Mouse (Mus musculus) CD4-positive, CD25-positive, alpha-beta regulatory T cell, adult 2 months (primary cell): ENCODE data around the gene Tpk1.
A peak's percentile ranks its signal among the peaks of the same experiment; 100 is the strongest.

Experiments
- DNase-seq: peaks from one replicate; pipeline ENCODE4 v3.0.0-alpha.2; 2012; ENCODE audit warnings: low read depth, low spot score

Tpk1 gene

DNA sequence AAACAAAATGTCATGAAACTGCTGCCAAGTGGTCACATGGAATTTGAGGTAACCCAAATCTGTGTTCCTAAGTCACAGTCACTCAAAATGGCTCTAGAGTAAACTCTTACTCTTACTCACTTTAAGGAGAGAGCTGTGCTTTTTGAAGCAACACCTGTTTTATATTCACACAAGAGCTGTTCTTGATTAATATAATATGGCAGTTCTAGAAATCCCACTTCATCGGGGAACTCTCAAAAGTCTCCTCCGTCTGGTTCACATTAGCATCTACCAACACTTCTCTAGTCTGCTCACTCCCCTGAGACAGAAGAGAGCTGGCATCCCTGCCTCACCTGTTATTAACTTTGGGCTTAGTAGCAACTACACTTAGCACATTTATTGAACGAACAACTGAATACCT is 305.9 kb downstream of the Tpk1 start:
- no peak for DNase-seq

DNA sequence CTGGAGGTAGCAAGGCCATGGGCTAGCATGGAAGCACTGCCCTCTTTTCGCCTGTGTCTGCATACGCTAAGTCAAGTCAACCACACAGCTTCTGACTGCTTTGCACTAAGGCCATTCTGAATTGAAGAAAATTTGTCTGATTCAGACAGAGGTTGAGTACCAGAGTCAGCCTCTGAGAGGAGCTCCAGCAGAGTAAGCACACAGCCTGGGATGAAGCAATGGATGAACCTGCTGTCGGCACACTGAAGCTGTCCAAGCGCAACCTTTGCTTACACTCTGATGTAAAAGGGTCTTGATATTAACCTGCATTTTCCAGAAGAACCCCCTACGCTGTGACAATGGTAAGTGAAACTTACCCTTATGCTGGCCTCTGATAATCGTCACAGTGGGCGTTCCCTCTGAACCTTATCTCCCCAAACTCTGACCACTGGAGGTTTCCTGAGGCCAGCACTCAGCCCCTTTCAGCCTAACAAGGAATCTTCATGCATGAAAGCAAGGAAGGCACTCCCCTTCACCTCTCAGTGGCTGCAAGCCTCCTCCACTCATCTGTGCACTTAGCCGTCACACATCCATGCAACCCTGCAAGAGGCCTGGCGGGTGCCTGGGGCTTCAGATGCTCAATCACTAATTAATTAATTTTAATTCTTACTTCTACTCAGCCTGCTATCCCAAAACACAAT is 311.4 kb downstream of the Tpk1 start:
- DNase-seq, result no peak

DNA sequence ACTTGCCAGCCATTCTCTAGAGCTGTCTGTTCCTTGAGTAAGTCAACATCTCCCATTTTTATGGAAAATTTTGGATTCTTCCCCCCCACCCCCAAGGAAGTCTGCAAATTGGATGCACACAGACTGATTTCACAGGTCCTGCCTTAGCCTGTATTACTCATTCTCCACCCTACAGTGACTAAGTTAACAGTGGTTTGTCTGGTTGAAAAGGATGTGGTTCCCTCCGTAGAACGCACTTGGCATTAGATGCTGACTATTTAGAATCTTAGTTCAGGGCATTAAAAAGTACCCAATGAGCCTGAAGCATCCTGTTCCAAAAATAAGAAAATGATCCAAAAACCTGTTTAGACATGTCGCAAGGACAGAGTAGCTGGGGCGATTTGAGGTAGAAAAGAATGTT is 312.6 kb downstream of the Tpk1 start:
- DNase-seq, result no peak

DNA sequence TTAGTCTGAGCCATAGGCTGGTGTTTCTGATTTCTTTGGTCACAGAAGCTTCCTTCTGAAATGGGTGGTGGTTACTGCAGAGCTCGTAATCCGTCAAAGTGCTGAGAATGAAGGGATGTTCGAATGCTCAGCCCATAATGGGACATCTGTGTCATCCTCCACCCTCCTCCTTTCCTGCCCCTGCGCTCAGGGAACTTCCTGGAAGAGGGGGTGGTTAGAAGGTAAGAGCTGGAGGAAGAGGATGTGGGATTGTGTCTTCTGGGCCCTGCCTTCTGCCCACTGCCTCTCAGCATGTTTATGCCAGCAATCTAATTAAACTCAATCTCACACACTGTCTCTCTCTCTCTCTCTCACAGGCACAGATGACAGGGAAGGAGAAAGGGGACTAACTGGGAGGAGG is 317.0 kb downstream of the Tpk1 start:
- peak; percentile 15 for DNase-seq

DNA sequence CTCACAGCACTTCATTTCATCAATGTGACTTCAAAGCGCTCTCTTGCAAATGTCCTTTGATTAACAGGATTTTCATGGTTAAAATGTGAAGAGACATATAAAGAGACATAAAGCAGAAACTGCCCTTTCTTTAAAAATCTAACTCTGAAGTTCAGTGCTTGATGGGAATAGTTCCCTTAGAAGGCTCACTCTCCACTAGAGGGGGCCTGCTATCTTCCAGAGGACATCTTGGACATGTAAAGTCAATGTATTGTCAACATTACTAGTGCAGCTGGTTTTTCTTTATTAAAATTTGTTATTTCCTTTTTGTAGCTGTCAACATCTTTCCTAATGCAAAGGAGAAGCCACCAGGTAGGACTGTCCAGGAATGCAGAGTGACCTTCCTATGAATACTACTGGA is 318.4 kb downstream of the Tpk1 start:
- DNase-seq, result peak; percentile 18

DNA sequence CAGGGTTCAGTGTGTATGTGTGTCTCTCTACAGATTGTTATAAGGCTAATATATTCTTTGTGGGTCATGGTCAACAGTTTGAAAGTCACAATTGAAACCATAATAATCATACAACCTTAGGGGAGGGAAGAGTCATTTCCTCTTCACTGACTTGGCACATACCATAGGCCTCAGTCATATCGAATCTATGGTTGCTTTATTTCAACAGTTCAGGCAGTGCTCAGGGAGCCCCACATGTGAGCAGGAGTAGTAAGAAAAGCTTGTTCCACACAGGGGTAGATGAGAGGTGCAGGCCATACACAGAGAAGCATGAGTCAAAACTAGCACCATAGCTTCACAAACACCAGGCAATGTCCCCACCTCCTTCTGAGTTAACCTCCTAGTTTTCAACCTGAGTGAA is 323.1 kb downstream of the Tpk1 start:
- no peak for DNase-seq

DNA sequence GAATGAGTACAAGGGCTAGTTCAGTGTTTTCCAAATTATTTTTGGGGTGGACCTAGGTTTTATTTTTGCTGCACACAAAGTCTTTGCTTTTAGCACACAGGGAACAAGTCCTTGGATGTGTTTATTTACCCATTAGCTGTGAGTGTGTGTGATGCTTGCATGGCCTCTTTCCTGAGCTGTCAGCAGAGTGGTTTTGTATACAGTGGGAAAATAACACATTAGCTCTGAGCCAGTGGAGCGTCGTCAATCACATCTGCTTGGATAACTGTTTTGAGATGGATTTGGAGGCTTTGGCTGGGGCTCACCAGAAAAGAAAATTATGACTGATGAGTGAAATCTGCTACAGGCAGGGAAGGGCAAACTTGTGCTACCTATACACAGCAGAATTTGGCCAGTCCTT is 323.7 kb downstream of the Tpk1 start:
- no peak for DNase-seq

DNA sequence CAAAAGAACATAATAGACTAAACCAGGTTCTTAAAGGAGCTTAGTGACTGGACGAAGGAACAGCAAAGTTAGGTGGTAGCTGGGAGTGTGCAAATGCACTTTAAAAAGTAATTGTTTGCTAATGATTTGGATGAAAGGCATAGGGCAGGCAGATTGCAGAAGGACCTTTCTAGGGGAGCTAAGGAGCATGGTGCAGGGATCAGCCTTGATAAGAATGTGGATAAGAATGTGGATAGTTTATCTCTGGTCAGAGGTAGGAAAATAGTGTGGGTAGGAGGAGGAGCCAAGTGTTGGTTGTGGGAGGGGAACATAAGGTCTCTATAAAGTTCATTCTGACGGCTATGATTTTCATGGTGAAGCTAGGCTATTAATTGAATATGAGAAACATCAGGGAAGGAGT is 327.3 kb downstream of the Tpk1 start:
- DNase-seq, result no peak

DNA sequence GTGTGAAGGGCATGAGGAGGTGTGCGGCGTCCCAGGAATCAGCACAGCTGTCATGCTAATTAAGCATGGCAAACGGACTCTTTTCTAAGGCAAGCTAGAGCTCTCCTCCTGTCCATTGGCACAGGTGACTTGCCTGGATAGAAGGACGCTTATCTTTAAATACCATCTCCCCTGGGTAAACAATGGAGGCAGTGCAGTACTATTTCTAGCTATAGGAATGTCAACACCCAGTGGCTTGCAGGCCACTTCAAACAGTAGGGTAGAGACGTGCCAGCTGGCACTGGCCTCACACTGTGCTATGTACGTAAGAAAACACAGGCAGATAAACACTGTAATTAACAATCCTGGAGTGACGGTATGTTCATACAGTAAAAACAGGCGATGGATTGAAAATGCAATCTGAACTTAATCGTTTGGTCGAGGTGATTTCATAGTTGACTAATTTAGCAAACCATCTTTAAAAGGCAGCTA is 328.6 kb downstream of the Tpk1 start:
- DNase-seq, result no peak

DNA sequence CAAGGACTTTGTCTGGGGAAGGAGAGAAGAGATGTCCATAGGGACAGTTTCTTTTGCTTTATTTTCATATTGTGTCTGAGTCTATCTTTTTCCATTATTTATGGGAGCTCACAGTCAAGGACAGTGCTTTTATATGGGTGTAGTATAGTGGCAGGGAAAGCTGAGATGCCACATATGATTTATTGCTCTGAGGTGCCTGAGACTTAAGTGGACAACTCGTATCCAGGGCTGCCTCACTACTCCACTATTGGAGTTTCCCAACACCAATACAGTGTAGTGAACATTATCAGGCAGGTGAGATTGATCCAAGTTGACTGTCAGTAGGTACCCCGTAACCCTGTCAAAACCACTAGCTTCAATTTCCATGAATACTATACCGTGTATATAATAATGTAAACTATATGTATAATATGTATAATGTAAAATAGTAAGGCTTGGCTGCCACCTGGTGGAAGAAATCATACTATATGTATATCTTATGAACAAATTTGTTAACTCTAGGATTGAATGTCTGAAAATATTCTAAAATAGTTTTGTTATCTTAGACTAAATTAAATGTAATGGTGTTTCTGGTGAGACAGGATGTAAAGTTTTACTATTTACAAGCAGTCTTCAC is 330.4 kb downstream of the Tpk1 start:
- DNase-seq, result peak; percentile 31

DNA sequence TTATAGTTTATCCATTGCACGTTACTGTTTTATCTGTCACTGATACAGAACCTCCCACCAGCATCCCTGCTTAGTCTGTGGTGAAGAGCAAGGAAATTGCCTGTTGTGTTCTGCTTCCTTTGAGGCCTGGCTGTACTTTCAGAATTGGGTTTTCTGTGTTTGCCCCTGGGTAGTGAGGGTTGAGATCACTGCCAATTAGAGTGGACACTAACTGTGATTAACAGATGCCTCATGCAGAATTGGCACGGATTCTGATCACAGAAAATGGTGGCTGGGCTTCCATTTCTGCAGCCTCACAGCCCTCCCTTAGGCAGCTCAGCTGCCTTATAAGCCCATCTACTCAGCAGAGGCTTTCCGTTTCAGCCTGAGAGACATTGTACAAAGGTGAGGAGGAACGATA is 332.6 kb downstream of the Tpk1 start:
- no peak for DNase-seq

DNA sequence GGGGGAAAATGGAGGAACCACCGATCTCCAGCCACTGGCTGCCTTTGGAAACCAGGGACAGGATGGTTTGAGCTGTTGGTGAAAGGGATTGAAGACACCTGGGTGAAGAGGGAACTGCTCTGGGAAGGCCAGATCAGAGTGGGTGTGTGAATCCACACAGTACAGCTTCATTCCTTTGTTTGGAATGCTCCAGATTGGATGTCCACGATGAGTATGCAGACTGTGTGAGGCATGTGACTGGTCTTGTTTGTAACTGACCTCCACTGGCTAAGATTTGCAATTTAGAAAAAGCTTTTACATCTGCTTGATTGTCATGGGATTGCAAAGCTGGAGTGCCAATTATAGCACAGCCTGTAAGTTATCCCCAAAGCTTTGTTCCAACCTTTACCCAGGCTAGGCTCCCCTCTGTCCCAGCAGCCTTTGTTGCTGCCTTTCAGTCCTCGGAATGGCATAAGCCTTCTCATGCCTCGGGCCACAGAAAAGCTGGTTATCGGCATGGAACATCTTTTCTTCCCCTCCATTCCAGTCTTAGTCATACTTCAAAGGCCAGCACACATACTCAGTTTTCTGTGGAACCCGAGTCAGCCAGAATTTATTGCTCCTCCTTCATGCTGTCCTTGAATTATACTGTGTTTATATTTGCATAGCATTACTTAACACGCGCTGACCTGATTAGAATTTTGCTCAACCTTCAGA is 353.0 kb downstream of the Tpk1 start:
- DNase-seq, result no peak

DNA sequence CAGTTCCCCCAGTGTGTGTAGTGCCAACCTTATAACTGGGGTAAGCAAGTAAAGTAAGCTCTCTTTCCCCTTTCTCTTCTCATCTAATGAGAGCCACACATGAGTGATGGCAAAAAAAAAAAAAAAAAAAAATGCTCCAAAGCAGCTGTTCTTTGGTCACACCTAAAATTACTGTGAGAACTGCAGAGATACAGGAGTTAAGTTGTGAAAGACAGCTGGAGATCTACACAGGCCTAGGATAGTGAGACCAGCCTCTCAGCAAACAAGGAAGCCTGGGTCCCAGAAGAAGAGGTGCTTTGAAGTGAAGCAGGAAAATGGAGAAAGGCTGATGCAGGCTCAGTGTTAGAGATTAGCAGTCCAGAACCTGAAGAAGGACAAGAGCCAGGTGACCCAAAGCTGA is 353.5 kb downstream of the Tpk1 start:
- no peak for DNase-seq

DNA sequence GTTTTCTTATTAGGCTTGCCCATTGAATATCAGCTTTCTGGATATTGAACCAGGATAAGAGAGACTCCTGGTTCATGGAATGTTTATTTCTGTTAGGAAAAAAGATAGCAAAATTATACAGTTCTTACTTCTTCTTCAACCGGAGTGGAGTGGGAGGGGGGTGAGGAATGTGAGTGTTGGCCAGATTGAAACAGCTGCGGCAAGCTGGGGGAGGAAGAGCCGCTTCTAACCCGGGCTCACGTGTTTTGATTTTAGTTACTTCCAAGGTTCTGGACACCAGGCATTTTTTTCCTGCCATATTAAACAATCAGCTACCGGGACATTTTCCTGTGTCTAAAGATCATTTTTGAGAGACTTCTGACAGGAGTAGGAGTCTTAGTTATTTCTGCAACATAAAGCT is 356.0 kb downstream of the Tpk1 start:
- no peak for DNase-seq

DNA sequence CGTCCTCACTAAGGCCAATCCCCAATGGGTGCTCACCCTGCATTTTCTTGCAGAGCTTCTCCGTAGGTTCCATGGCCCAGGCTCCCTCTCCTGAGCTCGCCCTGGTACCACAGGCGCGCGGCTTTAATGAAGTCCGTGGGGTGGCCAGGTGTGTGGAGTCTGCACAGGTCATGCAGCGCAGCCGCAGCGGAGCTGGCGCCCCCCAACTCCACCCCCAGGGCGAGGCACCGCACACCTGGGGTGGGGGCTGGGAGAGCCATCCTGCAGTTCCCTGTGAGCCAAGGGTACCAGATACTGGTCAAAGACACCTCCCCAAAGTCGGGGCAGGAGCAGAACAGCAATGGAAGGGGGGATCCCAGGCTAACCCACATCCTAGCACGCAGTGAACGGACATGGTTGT is 356.6 kb downstream of the Tpk1 start, which contains the start of gene Nobox:
Nobox (minus strand) TSS at position 101 of the 400 bp plus-strand sequence.
- no peak for DNase-seq

DNA sequence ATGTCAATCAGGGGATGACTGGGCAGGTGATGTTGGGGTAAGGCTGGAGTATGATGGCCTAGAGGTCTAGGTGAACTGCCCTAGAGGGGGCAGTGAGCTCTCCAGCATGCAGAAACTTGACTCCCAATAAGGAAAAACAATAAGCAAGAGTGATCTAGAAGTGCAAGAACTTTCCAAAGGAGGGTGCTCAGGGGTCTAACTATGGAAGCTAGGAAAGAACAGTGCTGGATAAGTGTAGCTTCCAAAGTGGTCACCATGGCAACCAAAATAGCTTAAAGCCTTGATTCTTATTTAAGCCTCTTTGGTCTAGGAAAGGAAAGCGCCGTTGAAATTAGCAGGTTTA is 368.6 kb downstream of the Tpk1 start:
- DNase-seq, result no peak

DNA sequence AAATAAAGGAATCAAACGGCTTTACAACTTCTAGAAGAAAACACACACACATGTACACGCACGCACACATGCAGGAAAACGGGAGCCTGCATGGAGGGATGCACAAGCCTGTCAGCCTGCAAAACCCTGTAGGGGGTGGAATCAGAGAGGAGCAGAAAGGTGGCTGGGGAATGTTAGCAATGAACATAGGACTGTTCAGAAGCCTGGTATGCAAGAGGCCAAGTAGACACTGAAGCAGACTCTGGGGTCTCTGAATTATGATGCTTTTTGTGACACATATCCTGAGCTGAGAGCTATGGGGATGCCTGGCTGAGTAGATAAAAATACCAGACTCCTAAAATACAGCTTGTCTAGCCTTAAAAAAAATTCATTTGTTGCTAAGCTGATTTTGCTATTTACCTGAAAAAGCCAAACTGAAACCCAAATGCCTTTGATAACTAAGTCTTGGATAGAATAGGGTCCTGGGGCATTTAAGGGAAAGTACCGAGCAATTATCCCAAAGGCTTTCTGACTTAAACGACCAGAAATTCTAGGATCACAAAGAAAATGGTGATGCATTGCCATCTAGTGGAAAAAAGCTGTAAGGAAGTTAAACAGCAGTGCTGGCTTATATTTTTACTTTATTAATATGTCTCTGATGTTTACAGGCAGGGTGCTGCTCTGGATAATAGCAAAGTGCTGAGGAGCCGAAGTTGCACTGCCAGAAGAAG is 369.1 kb downstream of the Tpk1 start:
- peak; percentile 22 for DNase-seq

DNA sequence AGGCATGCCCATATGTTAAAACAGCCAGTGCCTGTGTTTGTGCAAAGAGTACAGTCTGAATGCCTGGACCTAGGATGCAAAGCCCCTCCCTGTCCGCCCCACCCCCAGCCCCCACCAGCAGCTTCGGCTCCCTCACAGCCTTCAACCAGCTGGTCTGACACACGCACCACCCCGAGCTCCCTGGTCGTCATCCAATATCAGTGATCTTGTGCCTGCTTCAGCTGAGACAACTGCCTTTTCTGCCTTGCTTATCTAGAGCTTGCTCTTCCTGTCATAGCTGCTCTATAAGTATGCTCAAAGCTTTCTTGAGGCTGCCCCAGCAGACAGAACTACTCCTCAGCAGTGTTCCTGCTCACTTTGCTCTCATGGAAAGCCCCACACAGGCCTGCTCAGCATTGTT is 370.2 kb downstream of the Tpk1 start:
- no peak for DNase-seq
